Mouse (Mus musculus): ENCODE data around the gene Kansl2. TPM values are rescaled to one million over a fixed set of nuclear protein-coding genes. Genes with fewer than 3 reads are reported as not detected.

Kansl2 gene
- total and polyA plus RNA-seq, 3 experiments = 59.6 to 125 (median 103) TPM

GRCm38 (mm10) chr15:98568256-98569033 is 34.4 kb upstream of the Kansl2 start:
- in situ Hi-C loops (cut with MboI; ENCODE audit: low pct_ligation_motif_present, low pct_unique_long_range_greater_than_20kb, low sequenced_read_pairs) (loop anchor here (5.0 kb wide), 2 partner anchors 36 to 64 kb away; partner anchors contain the start of genes Cacnb3 and Kansl2), dilution Hi-C loops (cut with MboI; ENCODE audit: extremely low pct_ligation_motif_present, extremely low pct_unique_long_range_greater_than_20kb, low sequenced_read_pairs) (no loop called here)
- H3K4me2 ChIP-seq (ENCODE audit: insufficient read depth, low read depth, poor library complexity, severe bottlenecking) = peak overlapping the region; percentile 96
- H3K4me3 ChIP-seq (replicated peaks in 1 of 3; ENCODE audit: low read depth in 2 of 3, low read length in 2 of 3, poor library complexity in 1 of 3) = peak overlapping the region; percentile 56 to 93 (median 68)
- no peaks in the 10 kb centered on the region for H3K9me3 ChIP-seq (replicated peaks; ENCODE audit: low read length)
- peak overlapping the region; percentile 98 for H3K9ac ChIP-seq (ENCODE audit: insufficient read depth, low read depth)
- DNase-seq (ENCODE audit: extremely low read depth) = peak; percentile 34
- no peaks in the 10 kb centered on the region for H3K27me3 ChIP-seq (replicated peaks)
- TF ChIP-seq MAZ (IDR thresholded peaks at IDR 0.05; ENCODE audit: low read depth, low read length) (peak; percentile 1; the same call in 1 of the 2 replicates), BHLHE40 (IDR thresholded peaks at IDR 0.05; ENCODE audit: low read depth, low read length) (no peak)
- H3K79me2 ChIP-seq (replicated peaks; ENCODE audit: control insufficient read depth, extremely low read depth, insufficient read depth, poor library complexity, severe bottlenecking) = peaks cover 46% of the 10 kb centered on the region
- H3K4me1 ChIP-seq (ENCODE audit: control insufficient read depth in 1 of 2, insufficient read depth in 2 of 2) = peaks cover 1 to 40% of the 10 kb centered on the region in 2 experiments
- H3K36me3 ChIP-seq (replicated peaks in 1 of 2; ENCODE audit: control insufficient read depth in 1 of 2, insufficient read depth in 1 of 2, low read length in 1 of 2) = peaks cover 3 to 30% of the 10 kb centered on the region in 2 experiments
- H3K27ac ChIP-seq (ENCODE audit: insufficient read depth, low read depth) = peak overlapping the region; percentile 86

DNA sequence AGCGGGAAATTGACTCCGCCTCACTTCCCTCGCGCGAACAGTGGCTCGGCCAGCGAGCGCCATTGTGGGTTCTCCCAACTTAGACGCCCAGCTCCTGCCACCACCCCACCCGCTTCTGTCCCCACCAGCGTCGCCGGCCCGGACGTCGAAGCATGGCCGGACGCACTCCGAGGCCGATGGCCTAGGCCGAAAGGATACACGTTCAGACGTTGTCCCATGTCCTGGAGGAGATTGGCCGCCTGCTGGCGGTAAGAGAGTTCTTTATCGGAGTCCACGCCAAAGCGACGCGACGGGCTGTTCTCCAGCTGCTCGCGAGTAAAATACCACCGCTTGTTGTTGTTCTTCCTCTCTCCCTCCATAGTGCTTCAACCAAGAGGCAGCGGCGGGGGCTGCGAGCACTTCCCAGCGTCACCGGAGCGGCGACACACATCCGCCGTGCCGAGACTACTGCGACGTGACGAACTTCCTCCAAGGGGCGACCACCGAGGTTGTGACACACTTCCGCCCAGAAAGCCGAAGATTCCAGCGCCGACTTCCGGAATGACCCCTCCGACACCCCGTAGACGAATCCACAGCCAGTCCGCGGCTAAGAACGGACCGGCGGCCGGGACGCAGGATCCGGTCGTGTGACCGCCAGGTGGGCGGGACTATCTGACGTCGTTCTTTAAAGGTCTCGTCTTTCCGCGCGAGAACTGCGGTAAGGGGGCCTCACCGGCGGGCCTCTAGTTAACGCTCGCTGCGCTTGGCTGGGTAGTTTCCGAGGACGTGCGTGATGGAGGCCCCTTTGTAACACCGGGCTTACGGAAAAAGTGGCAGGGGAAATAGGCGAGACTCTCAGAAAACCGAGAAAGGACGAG is 33.4 kb upstream of the Kansl2 start:
- H3K9ac ChIP-seq (ENCODE audit: insufficient read depth, low read depth) = peak overlapping the region; percentile 98
- no peak overlapping the region for H3K4me2 ChIP-seq (ENCODE audit: insufficient read depth, low read depth, poor library complexity, severe bottlenecking)
- dilution Hi-C loops (cut with MboI; ENCODE audit: extremely low pct_ligation_motif_present, extremely low pct_unique_long_range_greater_than_20kb, low sequenced_read_pairs) = no loop called here
- peak overlapping the region; percentile 90 for H3K27ac ChIP-seq (ENCODE audit: insufficient read depth, low read depth)
- H3K79me2 ChIP-seq (replicated peaks; ENCODE audit: control insufficient read depth, extremely low read depth, insufficient read depth, poor library complexity, severe bottlenecking) = peaks cover 55% of the 10 kb centered on the region
- in situ Hi-C loops (cut with MboI; ENCODE audit: low pct_ligation_motif_present, low pct_unique_long_range_greater_than_20kb, low sequenced_read_pairs) = loop anchor here (5.0 kb wide), 2 partner anchors 35 to 65 kb away; partner anchors contain the start of genes Cacnb3 and Kansl2
- peak overlapping the region; percentile 85 to 99 (median 93) for H3K4me3 ChIP-seq (replicated peaks in 1 of 3; ENCODE audit: low read depth in 2 of 3, low read length in 2 of 3, poor library complexity in 1 of 3)
- no peaks in the 10 kb centered on the region for H3K9me3 ChIP-seq (replicated peaks; ENCODE audit: low read length)
- no peaks in the 10 kb centered on the region for H3K27me3 ChIP-seq (replicated peaks)
- H3K4me1 ChIP-seq (ENCODE audit: control insufficient read depth in 1 of 2, insufficient read depth in 2 of 2) = peaks cover 3 to 45% of the 10 kb centered on the region in 2 experiments
- peak; percentile 100 for DNase-seq (ENCODE audit: extremely low read depth)
- H3K36me3 ChIP-seq (replicated peaks in 1 of 2; ENCODE audit: control insufficient read depth in 1 of 2, insufficient read depth in 1 of 2, low read length in 1 of 2) = peaks cover 7 to 39% of the 10 kb centered on the region in 2 experiments
- TF ChIP-seq UBTF (IDR thresholded peaks at IDR 0.05; ENCODE audit: low read depth, low read length) (0 out of 2 replicates have a peak, but pooled peaks have one; percentile 58), MYC (IDR thresholded peaks at IDR 0.05; ENCODE audit: low read depth, low read length) (peak; percentile 44; the same call in 1 of the 2 replicates), USF2 (conservative IDR thresholded peaks at IDR 0.05; ENCODE audit: low read depth, low read length) (peak; percentile 73), CHD2 (IDR thresholded peaks at IDR 0.05; ENCODE audit: low read length) (peak; percentile 99), MAFK (IDR thresholded peaks at IDR 0.05; ENCODE audit: insufficient replicate concordance, low read length) (no peak), USF1 (IDR thresholded peaks at IDR 0.05; ENCODE audit: low read depth, low read length) (peak; percentile 91), JUN (IDR thresholded peaks at IDR 0.05; ENCODE audit: insufficient read depth, low read depth, low read length) (no peak), TCF12 (IDR thresholded peaks at IDR 0.05; ENCODE audit: low read depth, low read length) (peak; percentile 92), MAX (IDR thresholded peaks at IDR 0.05; ENCODE audit: low read length) (peak; percentile 34), MXI1 (IDR thresholded peaks at IDR 0.05; ENCODE audit: low read depth, low read length) (no peak; the same call in 1 of the 2 replicates), EP300 (IDR thresholded peaks at IDR 0.05; ENCODE audit: low read length) (no peak), SMC3 (IDR thresholded peaks at IDR 0.05; ENCODE audit: low read depth, low read length) (no peak), ELF1 (IDR thresholded peaks at IDR 0.05; ENCODE audit: low read depth, low read length) (peak; percentile 98), HCFC1 (IDR thresholded peaks at IDR 0.05; ENCODE audit: low read depth, low read length) (peak; percentile 97), JUND (conservative IDR thresholded peaks at IDR 0.05; ENCODE audit: low read depth, low read length) (no peak), E2F4 (IDR thresholded peaks at IDR 0.05; ENCODE audit: insufficient replicate concordance, low read depth, low read length) (no peak), MEF2A (IDR thresholded peaks at IDR 0.05; ENCODE audit: borderline replicate concordance, low read depth, low read length) (peak; percentile 85), NELFE (IDR thresholded peaks at IDR 0.05; ENCODE audit: low read depth, low read length) (peak; percentile 99), IRF4 (IDR thresholded peaks at IDR 0.05; ENCODE audit: low read depth, low read length) (peak; percentile 9), CTCF (conservative IDR thresholded peaks at IDR 0.05 in 1 of 2, IDR thresholded peaks at IDR 0.05 in 1 of 2; ENCODE audit: low read depth in 2 of 2, low read length in 2 of 2) (no peak), ETS1 (conservative IDR thresholded peaks at IDR 0.05; ENCODE audit: low read depth, low read length) (peak; percentile 81), POLR2AphosphoS2 (IDR thresholded peaks at IDR 0.05; ENCODE audit: low read depth, low read length) (peak; percentile 91; the same call in 1 of the 2 replicates), BHLHE40 (IDR thresholded peaks at IDR 0.05; ENCODE audit: low read depth, low read length) (peak; percentile 87), SIN3A (IDR thresholded peaks at IDR 0.05; ENCODE audit: low read length) (peak; percentile 54), MAZ (IDR thresholded peaks at IDR 0.05; ENCODE audit: low read depth, low read length) (peak; percentile 95), GABPA (IDR thresholded peaks at IDR 0.05; ENCODE audit: insufficient replicate concordance, low read depth, low read length) (peak; percentile 100), KAT2A (IDR thresholded peaks at IDR 0.05; ENCODE audit: insufficient replicate concordance, low read length) (peak; percentile 93; the same call in 1 of the 2 replicates)
